Mouse (Mus musculus) heart, adult 2 months (tissue): Measurements from ENCODE around the gene Cybc1.

ENCODE experiments used
- EP300 ChIP-seq: fragments of 200-500 bp; IDR thresholded peaks from 2 replicates; pipeline ENCODE4 v1.6.1; 2011; ENCODE audit warnings: low read depth, low read length, control low read depth; ENCODE audit not compliant: insufficient read depth
- POLR2A ChIP-seq: fragments of 200-500 bp; IDR thresholded peaks from 2 replicates; pipeline ENCODE4 v1.6.1; 2011; ENCODE audit warnings: mild to moderate bottlenecking, low read depth, low read length, control low read depth; ENCODE audit not compliant: insufficient read depth

DNA sequence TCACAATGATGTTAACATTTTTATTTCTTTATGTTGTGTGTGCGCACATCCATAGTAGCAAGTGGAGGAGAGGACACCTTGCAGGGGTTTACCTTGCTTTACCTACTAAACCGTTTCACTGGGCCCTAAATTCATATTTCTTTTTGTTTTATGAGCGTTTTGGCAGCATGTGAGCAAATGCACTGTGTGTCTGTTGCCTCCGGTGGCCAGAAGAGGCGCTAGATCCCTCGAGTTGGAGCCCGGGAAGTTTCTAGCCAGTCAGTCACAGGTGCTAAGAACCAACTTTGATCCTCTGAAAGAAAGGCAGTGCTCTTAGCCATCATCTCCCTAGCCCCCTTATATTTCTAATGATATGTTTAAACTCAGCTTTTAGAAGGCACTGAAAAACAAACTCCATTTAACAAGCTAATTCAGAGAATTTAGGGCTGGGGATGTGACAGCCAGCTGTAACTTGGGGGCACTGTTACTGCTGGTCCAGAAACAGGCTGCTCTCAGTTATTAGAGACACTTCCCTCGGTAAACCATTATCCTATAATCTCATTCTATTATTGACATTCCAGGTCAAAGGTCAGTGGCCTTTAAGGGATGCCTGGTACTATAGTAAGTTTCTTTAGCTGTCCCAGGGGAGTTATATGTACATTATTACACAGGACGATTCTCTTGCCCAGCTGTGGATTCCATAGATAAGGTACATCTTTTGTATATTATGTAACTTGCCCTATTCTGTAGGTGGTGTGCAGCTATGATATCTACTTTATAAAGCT, 6.5 kb upstream of the Cybc1 start:
- TF ChIP-seq EP300 (no peak), POLR2A (no peak)
